Mouse (Mus musculus): ENCODE measurements around the gene AL732309.1. TPM values are rescaled to one million over a fixed set of nuclear protein-coding genes. Genes with fewer than 3 reads are reported as not detected.

Gene AL732309.1
- polyA plus RNA-seq, 1 experiment from 2014 or later: 5.0 TPM

GRCm38 (mm10) chr2:25255284-25255779 lies 8.7 kb upstream of the AL732309.1 start, which contains the start of gene Tmem203:
Gene Tmem203 (plus strand): TSS chr2:25255439.
- ATAC-seq (replicated peaks; ENCODE audit: low FRiP score, low TSS enrichment, low read depth) (peak; percentile 89), DNase-seq (ENCODE audit: low spot score) (peak; percentile 99)
- Histone ChIP-seq H3K4me2 (ENCODE audit: low read length) (peak within 1 kb of the TSS; percentile 82), H3K36me3 (ENCODE audit: control insufficient read depth, insufficient read depth, low read length) (peaks cover 10% of the 10 kb centered on the region; the same call in 1 of the 2 replicates), H3K27ac (ENCODE audit: low read depth) (peak within 1 kb of the TSS; percentile 83), H3K4me1 (replicated peaks; ENCODE audit: control insufficient read depth, insufficient read depth, low read length) (peaks cover 11% of the 10 kb centered on the region), H3K9ac (ENCODE audit: low read length) (peak within 1 kb of the TSS; percentile 81), H3K9me3 (ENCODE audit: control insufficient read depth, low read length) (no peaks in the 10 kb centered on the region), H3K27me3 (replicated peaks; ENCODE audit: control insufficient read depth, insufficient read depth, low read length) (no peaks in the 10 kb centered on the region), H3K4me3 (ENCODE audit: low read depth, low read length) (peak within 1 kb of the TSS; percentile 81)
- under 1% methylated on average over 39 of the region's 39 CpGs for WGBS

GRCm38 (mm10) chr2:25252331-25252730 lies 5.7 kb upstream of the AL732309.1 start:
- DNase-seq (ENCODE audit: low spot score): no peak
- H3K36me3 ChIP-seq (ENCODE audit: control insufficient read depth, insufficient read depth, low read length): peaks cover 33% of the 10 kb centered on the region
- H3K27ac ChIP-seq (ENCODE audit: low read depth): no peak overlapping the region
- H3K4me2 ChIP-seq (ENCODE audit: low read length): no peak overlapping the region
- ATAC-seq (replicated peaks; ENCODE audit: low FRiP score, low TSS enrichment, low read depth): no peak
- no peaks in the 10 kb centered on the region for H3K9me3 ChIP-seq (ENCODE audit: control insufficient read depth, low read length)
- no peaks in the 10 kb centered on the region for H3K27me3 ChIP-seq (replicated peaks; ENCODE audit: control insufficient read depth, insufficient read depth, low read length)
- no peak overlapping the region for H3K4me3 ChIP-seq (ENCODE audit: low read depth, low read length)
- 91% methylated on average over 1 of the region's 1 CpGs for WGBS
- no peak overlapping the region for H3K9ac ChIP-seq (ENCODE audit: low read length)
- H3K4me1 ChIP-seq (replicated peaks; ENCODE audit: control insufficient read depth, insufficient read depth, low read length): peaks cover 11% of the 10 kb centered on the region

- no peak overlapping the region for H3K4me3 ChIP-seq (ENCODE audit: low read depth, low read length)
- peaks cover 6% of the 10 kb centered on the region; the same call in 1 of the 2 replicates for H3K4me1 ChIP-seq (replicated peaks; ENCODE audit: control insufficient read depth, insufficient read depth, low read length)
- peaks cover 22% of the 10 kb centered on the region for H3K27me3 ChIP-seq (replicated peaks; ENCODE audit: control insufficient read depth, insufficient read depth, low read length)
- no peak overlapping the region for H3K9ac ChIP-seq (ENCODE audit: low read length)
- ATAC-seq (replicated peaks; ENCODE audit: low FRiP score, low TSS enrichment, low read depth) (no peak), DNase-seq (ENCODE audit: low spot score) (no peak)
- no peaks in the 10 kb centered on the region for H3K9me3 ChIP-seq (ENCODE audit: control insufficient read depth, low read length)
- WGBS: 89% methylated on average over 4 of the region's 4 CpGs
- no peak overlapping the region for H3K27ac ChIP-seq (ENCODE audit: low read depth)
- H3K4me2 ChIP-seq (ENCODE audit: low read length): no peak overlapping the region
- H3K36me3 ChIP-seq (ENCODE audit: control insufficient read depth, insufficient read depth, low read length): peaks cover 19% of the 10 kb centered on the region
Observed at GRCm38 (mm10) chr2:25244144-25244543, 2.5 kb downstream of the AL732309.1 start.

GRCm38 (mm10) chr2:25243342-25243741 lies 3.3 kb downstream of the AL732309.1 start:
- Histone ChIP-seq H3K4me3 (ENCODE audit: low read depth, low read length) (no peak overlapping the region), H3K27ac (ENCODE audit: low read depth) (no peak overlapping the region), H3K36me3 (ENCODE audit: control insufficient read depth, insufficient read depth, low read length) (peaks cover 13% of the 10 kb centered on the region), H3K9me3 (ENCODE audit: control insufficient read depth, low read length) (no peaks in the 10 kb centered on the region), H3K4me1 (replicated peaks; ENCODE audit: control insufficient read depth, insufficient read depth, low read length) (peaks cover 6% of the 10 kb centered on the region; the same call in 1 of the 2 replicates), H3K9ac (ENCODE audit: low read length) (no peak overlapping the region), H3K27me3 (replicated peaks; ENCODE audit: control insufficient read depth, insufficient read depth, low read length) (peaks cover 22% of the 10 kb centered on the region), H3K4me2 (ENCODE audit: low read length) (no peak overlapping the region)
- 69% methylated on average over 8 of the region's 8 CpGs for WGBS
- ATAC-seq (replicated peaks; ENCODE audit: low FRiP score, low TSS enrichment, low read depth) (no peak), DNase-seq (ENCODE audit: low spot score) (no peak)

- peaks cover 6% of the 10 kb centered on the region; the same call in 1 of the 2 replicates for H3K4me1 ChIP-seq (replicated peaks; ENCODE audit: control insufficient read depth, insufficient read depth, low read length)
- under 1% methylated on average over 36 of the region's 59 CpGs for WGBS
- H3K36me3 ChIP-seq (ENCODE audit: control insufficient read depth, insufficient read depth, low read length): peaks cover 8% of the 10 kb centered on the region; the same call in 1 of the 2 replicates
- ATAC-seq (replicated peaks; ENCODE audit: low FRiP score, low TSS enrichment, low read depth): no peak; the same call in 1 of the 2 replicates
- no peak within 1 kb of the TSS for H3K27ac ChIP-seq (ENCODE audit: low read depth)
- H3K27me3 ChIP-seq (replicated peaks; ENCODE audit: control insufficient read depth, insufficient read depth, low read length): peaks cover 22% of the 10 kb centered on the region
- H3K9me3 ChIP-seq (ENCODE audit: control insufficient read depth, low read length): no peaks in the 10 kb centered on the region
- DNase-seq (ENCODE audit: low spot score): no peak
- H3K4me2 ChIP-seq (ENCODE audit: low read length): peak within 1 kb of the TSS; percentile 94
- peak within 1 kb of the TSS; percentile 48 for H3K4me3 ChIP-seq (ENCODE audit: low read depth, low read length)
- peak within 1 kb of the TSS; percentile 43 for H3K9ac ChIP-seq (ENCODE audit: low read length)
Observed at GRCm38 (mm10) chr2:25242101-25242506, 4.6 kb downstream of the AL732309.1 start, which contains the start of the genes Rnf208 and Cysrt1. Gene Rnf208 (plus strand): TSS chr2:25242255. Gene Cysrt1 (minus strand): TSS chr2:25242452.

GRCm38 (mm10) chr2:25241438-25241775 lies 5.3 kb downstream of the AL732309.1 start:
- H3K4me1 ChIP-seq (replicated peaks; ENCODE audit: control insufficient read depth, insufficient read depth, low read length): peaks cover 6% of the 10 kb centered on the region; the same call in 1 of the 2 replicates
- WGBS: 11% methylated on average over 6 of the region's 6 CpGs
- H3K4me3 ChIP-seq (ENCODE audit: low read depth, low read length): peak overlapping the region; percentile 48
- ATAC-seq (replicated peaks; ENCODE audit: low FRiP score, low TSS enrichment, low read depth): peak; percentile 38; the same call in 1 of the 2 replicates
- H3K9me3 ChIP-seq (ENCODE audit: control insufficient read depth, low read length): no peaks in the 10 kb centered on the region
- peaks cover 22% of the 10 kb centered on the region for H3K27me3 ChIP-seq (replicated peaks; ENCODE audit: control insufficient read depth, insufficient read depth, low read length)
- H3K36me3 ChIP-seq (ENCODE audit: control insufficient read depth, insufficient read depth, low read length): peaks cover 5% of the 10 kb centered on the region; the same call in 1 of the 2 replicates
- H3K9ac ChIP-seq (ENCODE audit: low read length): no peak overlapping the region
- peak overlapping the region; percentile 94 for H3K4me2 ChIP-seq (ENCODE audit: low read length)
- peak; percentile 69 for DNase-seq (ENCODE audit: low spot score)
- no peak overlapping the region for H3K27ac ChIP-seq (ENCODE audit: low read depth)

- WGBS: 1% methylated on average over 29 of the region's 29 CpGs
- peak; percentile 77 for ATAC-seq (replicated peaks; ENCODE audit: low FRiP score, low TSS enrichment, low read depth)
- H3K4me3 ChIP-seq (ENCODE audit: low read depth, low read length): peak overlapping the region; percentile 48
Observed at GRCm38 (mm10) chr2:25240723-25241437, 5.8 kb downstream of the AL732309.1 start.

GRCm38 (mm10) chr2:25240310-25240709 lies 6.4 kb downstream of the AL732309.1 start:
- Histone ChIP-seq H3K36me3 (ENCODE audit: control insufficient read depth, insufficient read depth, low read length) (0 out of 2 replicates have a peak, but pooled peaks cover 1% of the 10 kb centered on the region), H3K4me1 (replicated peaks; ENCODE audit: control insufficient read depth, insufficient read depth, low read length) (peaks cover 6% of the 10 kb centered on the region; the same call in 1 of the 2 replicates), H3K4me2 (ENCODE audit: low read length) (peak overlapping the region; percentile 94), H3K27me3 (replicated peaks; ENCODE audit: control insufficient read depth, insufficient read depth, low read length) (peaks cover 22% of the 10 kb centered on the region), H3K9ac (ENCODE audit: low read length) (0 out of 2 replicates have a peak overlapping the region, but pooled peaks have one; percentile 6), H3K27ac (ENCODE audit: low read depth) (no peak overlapping the region), H3K9me3 (ENCODE audit: control insufficient read depth, low read length) (no peaks in the 10 kb centered on the region), H3K4me3 (ENCODE audit: low read depth, low read length) (peak overlapping the region; percentile 48)
- 48% methylated on average over 8 of the region's 8 CpGs for WGBS
- DNase-seq (ENCODE audit: low spot score) (no peak), ATAC-seq (replicated peaks; ENCODE audit: low FRiP score, low TSS enrichment, low read depth) (peak; percentile 7; the same call in 1 of the 2 replicates)

More at GRCm38 (mm10) chr2:25240723-25241437, 5.8 kb downstream of the AL732309.1 start:
- peaks cover 22% of the 10 kb centered on the region for H3K27me3 ChIP-seq (replicated peaks; ENCODE audit: control insufficient read depth, insufficient read depth, low read length)
- no peak overlapping the region for H3K27ac ChIP-seq (ENCODE audit: low read depth)
- H3K9ac ChIP-seq (ENCODE audit: low read length): 0 out of 2 replicates have a peak overlapping the region, but pooled peaks have one; percentile 6
- DNase-seq (ENCODE audit: low spot score): peak; percentile 83
- peak overlapping the region; percentile 94 for H3K4me2 ChIP-seq (ENCODE audit: low read length)
- H3K36me3 ChIP-seq (ENCODE audit: control insufficient read depth, insufficient read depth, low read length): 0 out of 2 replicates have a peak, but pooled peaks cover 5% of the 10 kb centered on the region
- H3K9me3 ChIP-seq (ENCODE audit: control insufficient read depth, low read length): no peaks in the 10 kb centered on the region
- peaks cover 6% of the 10 kb centered on the region; the same call in 1 of the 2 replicates for H3K4me1 ChIP-seq (replicated peaks; ENCODE audit: control insufficient read depth, insufficient read depth, low read length)
